Mouse (Mus musculus): ENCODE measurements at regions not wholly inside any gene's neighbourhood (a gene's known extent, or its start where the extent isn't known, plus 50 kb on each side); places are given as distances from the start of the nearest gene placed in this dataset.
A peak's percentile ranks its signal among the peaks of the same experiment; 100 is the strongest.
"Not testable (repeated sequence)": the region's sequence is repeated elsewhere in the genome, so short reads cannot be mapped to it uniquely, and the experiment has no call there.

GRCm38 (mm10) chr4:38334529-38335149, 1115.5 kb upstream of the 1700009N14Rik start:
- intact Hi-C loops (cut with DNase I), result no loop called here
- DNase-seq (ENCODE audit: low spot score in 2 of 2), result no peak

- no peak for DNase-seq (ENCODE audit: low spot score in 2 of 2)
- intact Hi-C loops (cut with DNase I), result no loop called here
Measured at GRCm38 (mm10) chr4:38335156-38335555, 1114.9 kb upstream of the 1700009N14Rik start.

DNA sequence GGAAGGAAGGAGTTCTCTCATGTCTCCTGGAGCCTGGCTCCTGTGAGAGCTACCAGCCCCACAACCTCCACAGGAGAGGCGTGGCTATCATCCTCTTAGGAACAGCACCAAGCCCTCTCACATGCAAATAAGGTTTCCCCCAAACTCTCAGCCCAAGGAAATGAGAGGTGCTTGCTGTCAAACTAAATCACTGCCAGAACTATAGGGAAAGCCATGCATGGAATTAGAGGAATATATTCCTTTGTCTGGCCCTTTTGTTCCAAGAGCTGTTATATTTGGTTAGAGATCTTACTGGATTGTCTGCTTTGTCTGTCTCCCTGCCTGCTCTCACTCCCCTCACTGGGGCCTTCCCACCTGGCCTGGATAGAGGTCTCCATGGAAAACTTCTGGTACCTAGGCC, 1079.0 kb upstream of the 1700009N14Rik start:
- no peak for DNase-seq (ENCODE audit: low spot score in 2 of 2)
- intact Hi-C loops (cut with DNase I), result no loop called here

- intact Hi-C loops (cut with DNase I), result no loop called here
- no peak for DNase-seq (ENCODE audit: low spot score in 2 of 2)
Measured at GRCm38 (mm10) chr4:38381916-38382315, 1068.2 kb upstream of the 1700009N14Rik start.

GRCm38 (mm10) chr4:38396635-38397034, 1053.5 kb upstream of the 1700009N14Rik start:
- DNase-seq (ENCODE audit: low spot score in 2 of 2), result no peak
- intact Hi-C loops (cut with DNase I), result no loop called here

DNA sequence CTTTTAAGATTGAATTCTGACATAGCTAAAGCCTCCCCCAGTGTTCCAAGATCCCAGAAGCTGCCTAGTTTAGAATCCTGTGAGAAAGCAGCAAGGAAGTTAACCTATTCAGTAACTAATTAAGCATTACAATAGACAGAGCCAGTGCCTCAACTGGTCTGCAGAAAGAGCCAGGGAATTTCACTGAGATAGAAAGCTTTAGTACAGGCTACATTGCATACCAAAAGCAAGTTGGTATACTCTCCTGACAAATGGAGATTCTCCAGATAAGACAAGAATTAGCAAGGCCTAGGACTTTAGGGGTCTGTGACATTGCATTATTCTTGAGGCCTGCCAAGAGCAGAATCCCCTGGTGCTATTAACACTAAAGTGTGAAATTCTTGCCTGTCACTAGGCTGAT, 1014.8 kb upstream of the 1700009N14Rik start:
- DNase-seq (ENCODE audit: low spot score in 2 of 2); intact Hi-C loops (cut with DNase I): not testable (repeated sequence)

GRCm38 (mm10) chr4:38461473-38462194, 988.5 kb upstream of the 1700009N14Rik start:
- no peak for DNase-seq (ENCODE audit: low spot score in 2 of 2)
- intact Hi-C loops (cut with DNase I), result no loop called here

DNA sequence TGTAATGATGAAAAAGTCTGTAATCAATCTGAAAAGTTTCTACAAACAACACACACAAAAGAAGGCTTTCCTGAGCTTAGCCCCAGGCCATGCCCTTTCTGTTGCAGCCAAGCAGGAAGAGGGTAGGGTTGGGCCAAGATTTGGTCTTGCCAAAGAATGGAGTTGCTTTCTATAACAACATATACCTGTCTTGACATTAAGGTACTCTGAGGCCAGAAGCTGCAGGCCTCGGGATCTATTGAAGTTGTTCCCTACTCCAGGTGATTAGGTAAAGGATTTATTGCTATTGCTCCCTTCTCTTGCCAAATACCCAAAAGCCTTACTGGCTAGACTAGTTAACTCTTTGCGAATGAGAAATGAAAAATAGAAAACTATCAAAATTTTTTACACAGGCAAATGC, 951.8 kb upstream of the 1700009N14Rik start:
- intact Hi-C loops (cut with DNase I), result no loop called here
- no peak for DNase-seq (ENCODE audit: low spot score in 2 of 2)

- no peak for DNase-seq (ENCODE audit: low spot score in 2 of 2)
- intact Hi-C loops (cut with DNase I), result no loop called here
Measured at GRCm38 (mm10) chr4:38505875-38506274, 944.2 kb upstream of the 1700009N14Rik start.

- peak in 1 of 2 experiments; percentile 2 for DNase-seq (ENCODE audit: low spot score in 2 of 2)
- intact Hi-C loops (cut with DNase I), result no loop called here
Measured at GRCm38 (mm10) chr4:38507202-38507601, 942.9 kb upstream of the 1700009N14Rik start.

DNA sequence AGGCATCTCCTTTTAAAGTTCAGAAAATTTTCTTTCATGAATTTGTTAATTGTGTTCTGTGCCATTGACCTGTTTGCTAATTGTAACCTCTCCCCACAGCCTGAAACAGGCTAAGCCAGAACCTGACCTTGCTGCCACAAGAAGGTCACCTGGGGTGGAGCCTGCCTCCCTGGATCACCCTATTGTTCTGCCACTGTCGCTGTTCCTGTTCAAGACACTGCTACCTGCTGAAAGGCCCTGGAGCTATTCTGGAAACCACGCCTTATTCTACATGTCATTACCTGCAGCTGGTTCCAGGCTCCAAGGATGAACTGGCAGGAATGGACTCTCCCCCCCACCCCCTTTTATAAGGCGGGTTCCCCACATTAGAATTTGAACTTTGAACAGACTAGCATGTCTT, 931.0 kb upstream of the 1700009N14Rik start:
- intact Hi-C loops (cut with DNase I), result no loop called here
- no peak for DNase-seq (ENCODE audit: low spot score in 2 of 2)

Data from left cerebral cortex, postnatal 25 days (tissue).